Mouse (Mus musculus) small intestine, adult 2 months (tissue): ENCODE results near the gene Ctdsp2.

Source experiments
- CTCF ChIP-seq: fragments of 200-500 bp; IDR thresholded peaks from 2 replicates; pipeline ENCODE4 v1.5.1; 2012; ENCODE audit warnings: low read depth, mild to moderate bottlenecking, control low read depth, inconsistent platforms, low read length, moderate library complexity, mixed read lengths; ENCODE audit not compliant: insufficient replicate concordance, insufficient read length; ENCODE audit errors: extremely low read depth
- POLR2A ChIP-seq: fragments of 200-500 bp; IDR thresholded peaks from 2 replicates; pipeline ENCODE4 v1.6.1; 2012; ENCODE audit warnings: low read depth, mild to moderate bottlenecking, control low read depth, inconsistent platforms, low read length, moderate library complexity

DNA sequence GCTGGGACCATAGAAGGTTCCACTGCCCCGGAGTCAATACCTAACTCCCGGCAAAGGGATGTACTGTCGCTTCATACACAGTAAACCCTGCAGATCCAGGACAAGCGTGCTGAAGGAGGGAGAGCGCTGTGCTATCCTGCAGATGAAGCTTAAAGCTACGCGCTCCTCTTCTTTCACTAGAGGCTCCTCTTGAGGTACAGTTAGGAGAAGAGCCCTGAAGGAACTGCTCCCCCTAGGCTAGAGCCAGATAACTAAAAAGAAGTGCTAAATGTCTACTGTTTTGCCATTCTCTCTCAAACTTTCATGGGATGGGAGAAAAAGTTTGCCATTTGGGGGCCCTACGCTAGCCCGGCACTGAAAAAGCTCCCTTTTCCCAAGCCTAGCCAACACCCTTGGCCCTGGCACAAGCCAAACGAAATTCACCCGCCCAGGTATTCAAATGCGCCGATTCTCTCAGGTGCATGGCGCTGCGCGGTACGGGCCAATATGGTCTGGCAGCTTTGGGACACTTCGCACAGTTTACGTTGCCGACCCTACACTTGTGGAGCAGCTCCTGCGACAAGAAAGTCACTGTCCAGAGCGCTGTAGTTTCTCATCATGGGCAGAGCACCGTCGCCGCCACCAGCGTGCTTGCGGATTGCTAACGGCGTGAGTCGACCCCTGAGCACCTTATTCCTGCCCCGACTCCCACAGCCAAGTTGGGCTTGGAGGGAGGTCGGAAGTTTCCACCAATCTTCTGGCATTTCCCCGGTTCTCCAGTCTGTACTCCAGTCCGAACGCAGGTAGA is 70.3 kb downstream of the Ctdsp2 start:
- no peak for TF ChIP-seq CTCF
- TF ChIP-seq POLR2A: no peak
